Mouse (Mus musculus): ENCODE results near the gene Vmn2r60.
"Not testable (repeated sequence)": the region's sequence is repeated elsewhere in the genome, so short reads cannot be mapped to it uniquely, and the experiment has no call there.

Vmn2r60 gene

GRCm38 (mm10) chr7:42107470-42107869 lies at the start of gene Vmn2r60:
Gene Vmn2r60, plus strand, starts transcription at chr7:42107770.
- in situ Hi-C loops (cut with MboI; ENCODE audit: low pct_unique_long_range_greater_than_20kb in 1 of 2, low sequenced_read_pairs in 2 of 2, unreplicated experiment in 1 of 2): no loop called here

- in situ Hi-C loops (cut with MboI; ENCODE audit: low pct_unique_long_range_greater_than_20kb in 1 of 2, low sequenced_read_pairs in 2 of 2, unreplicated experiment in 1 of 2): no loop called here
These were observed 48.6 kb upstream of the Vmn2r60 start, which contains the start of gene Vmn2r59 for GRCm38 (mm10) chr7:42058923-42059322. Gene Vmn2r59, minus strand, starts transcription at chr7:42059023.

- in situ Hi-C loops (cut with MboI; ENCODE audit: low pct_unique_long_range_greater_than_20kb in 1 of 2, low sequenced_read_pairs in 2 of 2, unreplicated experiment in 1 of 2): not testable (repeated sequence)
These were observed 509 bp upstream of the Vmn2r60 start for GRCm38 (mm10) chr7:42107061-42107460.

Data from mouse embryonic stem cell (cell line).